Mouse (Mus musculus) telencephalon, adult 2 months (tissue): ENCODE data around the gene Atf7ip.

Experiments
- DNase-seq: peaks from one replicate; pipeline ENCODE4 v3.0.0-alpha.2; 2011; ENCODE audit warnings: low read depth, low spot score

Gene Atf7ip

DNA sequence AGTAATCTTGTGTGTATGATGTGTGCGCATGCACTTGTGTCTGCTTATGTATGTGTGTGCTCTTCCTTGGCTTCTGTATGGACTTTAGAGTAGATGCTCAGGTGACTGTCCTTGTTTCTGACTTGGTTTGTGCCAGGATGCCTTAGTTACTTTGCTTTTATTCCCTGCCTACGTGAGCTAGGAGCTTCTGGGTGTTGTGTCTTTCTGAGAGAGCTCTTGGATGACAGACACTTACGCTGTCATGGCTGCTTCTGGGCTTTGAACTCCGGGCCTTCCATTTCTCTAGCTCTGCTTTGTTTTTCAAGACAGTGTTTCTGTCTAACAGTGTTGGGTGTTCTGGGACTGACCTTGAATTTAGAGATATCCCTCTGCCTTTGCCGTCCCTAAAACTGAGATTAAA lies 16.7 kb downstream of the Atf7ip start:
- DNase-seq = no peak

DNA sequence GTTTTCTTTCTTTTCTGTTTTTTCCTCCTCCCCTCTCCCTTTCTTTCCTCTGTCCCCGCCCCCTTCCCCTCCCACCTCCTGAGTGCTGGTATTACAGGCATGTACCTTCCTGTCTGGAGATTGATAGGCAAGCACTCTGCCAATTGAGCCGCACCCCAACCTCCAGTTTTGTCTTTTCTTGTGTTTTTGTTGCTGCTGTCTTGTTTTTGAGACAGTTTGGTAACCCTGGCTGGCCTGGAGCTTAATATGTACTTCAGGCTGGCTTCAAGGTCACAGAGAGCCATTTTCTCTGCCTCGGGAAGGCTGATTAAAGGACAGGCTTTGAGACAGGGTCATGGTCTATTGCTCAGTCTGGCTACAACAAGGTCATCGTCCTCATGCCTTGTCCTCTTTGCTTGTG lies 18.8 kb downstream of the Atf7ip start:
- no peak for DNase-seq

DNA sequence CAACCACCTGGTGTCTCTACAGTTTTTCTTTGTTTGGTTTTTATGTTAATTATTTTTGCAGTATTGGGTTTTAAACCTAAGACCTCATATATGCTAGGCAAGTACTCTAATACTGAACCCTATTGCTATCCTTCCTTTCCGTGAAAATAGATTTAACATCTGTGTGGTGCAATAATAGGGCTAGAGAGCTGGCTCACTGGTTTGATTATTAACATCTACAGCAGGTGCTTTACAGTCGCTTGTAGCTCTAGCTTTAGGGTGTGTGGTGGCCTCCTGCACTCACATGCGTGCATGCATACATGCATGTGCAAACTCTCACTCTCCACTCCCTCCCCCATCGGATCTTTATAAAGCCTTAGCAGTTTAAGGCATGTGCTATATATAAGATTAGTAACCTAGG lies 19.6 kb downstream of the Atf7ip start:
- DNase-seq = no peak

DNA sequence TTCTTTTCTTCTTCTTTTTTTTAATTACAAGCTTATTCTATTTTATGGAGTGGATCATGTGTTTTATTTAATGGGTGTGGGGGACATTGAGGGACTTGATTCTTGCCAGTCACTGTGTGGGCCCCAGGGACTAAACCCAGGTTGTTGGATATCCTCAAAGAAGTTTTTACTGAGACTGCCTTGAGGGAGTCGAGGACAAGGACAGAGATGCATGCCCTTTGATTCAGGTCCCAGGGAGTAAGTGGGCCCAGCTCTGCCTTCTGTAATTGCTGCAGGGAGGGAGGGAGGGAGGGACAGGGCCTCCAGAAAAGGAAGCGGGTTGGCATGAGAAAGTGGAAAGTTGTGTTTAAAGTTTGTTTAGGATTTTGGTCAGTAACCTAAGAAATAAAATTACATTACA lies 23.2 kb downstream of the Atf7ip start:
- DNase-seq = no peak

DNA sequence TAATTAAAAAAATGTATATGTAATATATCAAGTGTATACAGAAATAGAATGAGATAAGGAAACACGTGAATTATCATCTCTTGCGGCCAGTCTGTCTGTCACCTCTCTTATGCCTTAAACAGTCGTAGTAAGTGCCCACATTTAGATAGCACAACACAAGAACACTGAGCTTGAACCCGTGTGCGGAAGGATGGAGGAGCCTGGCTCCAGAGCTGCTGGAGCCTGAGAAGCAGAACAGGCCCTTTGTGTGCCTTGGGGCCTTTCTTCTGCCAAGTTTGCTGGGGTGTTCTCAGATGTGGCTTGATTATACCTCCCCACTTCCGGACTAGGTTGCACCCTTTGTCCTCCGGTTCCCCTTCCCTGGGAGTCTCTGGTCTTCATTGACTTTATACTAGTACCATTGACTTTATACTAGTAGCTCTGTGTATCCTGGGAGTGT lies 25.8 kb downstream of the Atf7ip start:
- no peak for DNase-seq

DNA sequence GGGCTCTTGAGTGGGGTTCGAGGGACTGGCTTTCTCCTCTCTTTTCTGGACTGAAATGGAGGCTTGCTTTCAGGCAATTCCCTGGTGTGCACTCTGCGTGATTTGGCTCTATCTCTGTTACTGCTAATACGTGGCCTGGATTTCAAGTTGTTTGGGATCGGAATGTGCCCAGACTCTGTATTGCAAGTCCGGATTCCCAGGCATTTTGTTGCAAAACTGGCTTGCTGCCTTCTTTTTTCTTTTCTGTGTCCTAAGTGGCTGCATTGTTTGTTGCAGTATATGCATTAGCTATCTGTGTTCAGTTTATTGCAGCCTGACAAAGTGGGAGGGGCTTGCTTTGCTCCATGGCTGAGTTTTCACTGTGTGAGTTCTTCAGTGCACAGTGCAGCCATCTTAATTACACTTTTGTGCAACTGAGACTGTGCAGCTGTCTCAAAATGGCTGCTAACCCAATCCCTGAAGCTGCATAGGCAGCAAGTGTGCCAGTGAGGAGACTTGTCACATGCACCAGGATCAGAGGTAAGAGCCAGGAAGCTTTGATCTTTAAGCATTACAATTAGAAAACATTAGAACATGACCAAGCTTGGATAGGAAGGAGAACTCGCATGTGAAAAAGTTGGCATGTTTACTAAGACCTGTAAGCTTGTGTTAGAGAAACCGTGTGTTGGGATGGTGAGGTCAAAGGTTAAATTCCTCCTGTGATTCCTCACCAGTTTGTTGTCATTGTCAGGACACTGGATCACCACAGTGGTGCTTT lies 26.7 kb downstream of the Atf7ip start:
- DNase-seq = peak; percentile 81

DNA sequence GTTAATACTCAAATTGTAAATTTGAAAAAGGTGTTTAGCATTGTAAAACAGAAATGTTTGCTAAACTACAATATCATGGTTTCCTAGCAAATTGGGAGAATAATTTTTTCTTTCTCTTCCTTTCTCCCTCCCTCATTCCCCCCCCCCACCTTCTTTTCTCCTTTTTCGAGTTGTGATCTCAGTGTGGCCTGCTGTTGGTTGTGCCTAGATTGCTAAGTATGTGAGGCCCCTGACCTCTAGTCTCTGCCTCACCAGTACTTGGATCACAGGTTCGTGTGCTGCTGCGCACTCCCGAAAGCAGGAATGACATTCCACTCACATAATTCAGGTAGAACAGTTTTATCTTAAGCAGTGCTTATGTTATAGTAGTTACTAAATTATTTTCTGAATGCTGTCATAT lies 27.8 kb downstream of the Atf7ip start:
- DNase-seq = no peak

DNA sequence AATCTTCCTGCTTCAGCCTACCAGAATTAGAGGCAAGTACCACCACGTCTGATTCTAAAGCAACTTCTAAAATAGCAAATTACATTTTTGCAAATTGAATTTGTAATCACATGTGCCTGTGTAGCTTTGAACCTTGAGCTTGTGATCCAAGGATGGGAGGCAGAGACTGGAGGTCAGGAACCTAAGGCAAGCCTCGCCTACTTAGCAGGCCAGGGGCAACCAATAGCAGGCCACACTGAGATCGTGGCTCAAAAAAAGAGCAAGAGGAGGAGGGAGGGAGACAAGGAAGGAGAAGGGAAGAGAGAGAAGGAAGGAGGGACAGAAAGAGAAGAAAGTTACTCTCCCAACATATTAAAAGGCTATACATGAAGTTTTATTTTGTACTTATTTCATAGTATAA lies 28.5 kb downstream of the Atf7ip start:
- DNase-seq = no peak

DNA sequence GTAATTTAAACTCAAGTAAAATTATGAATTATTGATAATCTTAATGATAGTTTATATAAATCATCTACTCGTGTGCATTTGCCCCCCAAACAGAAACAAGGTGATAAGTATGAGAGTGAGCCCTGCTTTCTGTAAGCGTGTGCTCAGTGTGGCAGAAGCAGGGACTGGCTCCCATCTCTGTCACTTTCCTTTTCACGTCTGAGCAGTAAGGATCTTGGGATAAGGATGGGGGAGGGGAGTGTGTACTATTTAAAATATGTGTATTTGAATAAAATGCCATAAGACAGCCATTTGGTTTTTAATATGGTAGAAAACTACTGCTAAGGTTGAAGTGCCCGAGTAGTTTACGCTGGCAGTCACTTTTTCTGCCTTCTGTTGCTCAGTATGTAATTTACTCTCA lies 29.2 kb downstream of the Atf7ip start:
- DNase-seq = no peak

DNA sequence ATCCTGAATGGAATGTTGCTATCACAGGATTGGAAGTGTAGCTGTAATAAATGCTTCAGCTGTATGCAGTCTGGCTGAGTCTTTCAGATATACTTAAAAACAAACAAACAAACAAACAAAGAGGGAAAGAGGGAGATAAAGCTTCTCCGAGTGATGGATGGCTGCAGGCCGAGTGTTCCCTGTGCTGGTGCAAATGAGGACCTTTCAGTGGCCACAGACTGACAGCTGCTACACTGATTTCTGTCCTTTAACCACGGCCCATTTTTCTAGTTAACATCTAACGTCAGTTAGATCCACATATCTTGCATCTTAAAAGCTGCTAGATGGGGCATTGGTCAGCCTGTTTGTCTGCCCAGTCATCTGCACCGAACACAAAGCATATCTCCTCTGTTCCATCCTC lies 30.2 kb downstream of the Atf7ip start:
- DNase-seq = no peak

DNA sequence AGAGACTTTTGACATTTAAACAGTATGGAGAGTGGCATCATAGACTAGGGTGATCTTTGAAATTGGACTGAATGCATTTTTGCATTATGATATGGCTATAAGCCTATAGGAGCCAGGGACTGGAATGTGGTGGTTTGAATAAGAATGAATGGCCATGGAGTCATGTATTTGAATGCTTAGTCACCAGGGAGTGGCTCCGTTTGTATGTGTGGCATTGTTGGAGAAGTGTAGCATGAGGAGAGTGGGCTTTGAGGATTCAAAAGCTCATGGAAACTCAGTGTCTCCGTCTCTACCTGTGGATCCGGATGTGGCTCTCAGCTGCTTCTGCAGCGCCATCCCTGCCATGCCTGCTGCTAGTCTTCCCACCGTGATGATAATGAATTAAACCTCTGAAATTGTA lies 35.4 kb downstream of the Atf7ip start:
- DNase-seq = no peak

DNA sequence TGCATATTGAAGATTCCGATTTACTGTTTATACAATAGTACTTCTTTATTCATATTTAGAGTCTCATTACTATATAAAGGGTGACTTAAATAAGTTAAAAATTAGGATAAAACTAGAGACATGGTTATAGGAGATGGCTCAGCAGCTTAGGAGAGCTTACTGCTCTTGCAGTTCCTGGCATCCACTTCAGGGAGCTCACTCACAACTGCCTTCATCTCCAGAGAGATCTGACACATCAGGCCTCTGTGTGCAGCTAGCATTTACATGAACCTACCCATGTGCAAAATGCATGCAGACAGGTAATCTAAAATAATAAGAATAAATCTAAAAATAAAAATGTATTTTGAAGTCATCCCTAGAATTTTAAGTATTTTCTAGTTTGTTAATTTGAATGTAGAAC lies 36.1 kb downstream of the Atf7ip start:
- no peak for DNase-seq

DNA sequence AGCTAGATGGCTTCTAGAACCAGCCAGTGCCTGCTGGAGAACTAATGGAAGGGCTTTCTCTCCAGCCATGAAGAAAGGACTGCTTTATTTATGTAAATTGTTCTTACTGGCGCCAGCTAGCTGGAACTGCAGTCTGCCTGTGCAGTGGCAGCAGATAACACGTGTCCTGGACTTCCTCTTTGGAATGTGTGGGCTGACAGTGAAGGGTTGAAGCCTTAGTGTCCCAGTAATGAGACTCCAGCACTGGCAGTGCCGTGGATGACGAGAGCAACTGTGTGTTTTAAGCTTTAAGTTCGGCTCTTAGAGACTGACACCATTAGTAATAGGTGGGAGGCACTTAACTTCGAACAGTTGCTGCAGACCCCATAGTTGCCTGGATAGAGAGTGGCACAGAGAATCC lies 37.2 kb downstream of the Atf7ip start:
- DNase-seq = peak; percentile 63

DNA sequence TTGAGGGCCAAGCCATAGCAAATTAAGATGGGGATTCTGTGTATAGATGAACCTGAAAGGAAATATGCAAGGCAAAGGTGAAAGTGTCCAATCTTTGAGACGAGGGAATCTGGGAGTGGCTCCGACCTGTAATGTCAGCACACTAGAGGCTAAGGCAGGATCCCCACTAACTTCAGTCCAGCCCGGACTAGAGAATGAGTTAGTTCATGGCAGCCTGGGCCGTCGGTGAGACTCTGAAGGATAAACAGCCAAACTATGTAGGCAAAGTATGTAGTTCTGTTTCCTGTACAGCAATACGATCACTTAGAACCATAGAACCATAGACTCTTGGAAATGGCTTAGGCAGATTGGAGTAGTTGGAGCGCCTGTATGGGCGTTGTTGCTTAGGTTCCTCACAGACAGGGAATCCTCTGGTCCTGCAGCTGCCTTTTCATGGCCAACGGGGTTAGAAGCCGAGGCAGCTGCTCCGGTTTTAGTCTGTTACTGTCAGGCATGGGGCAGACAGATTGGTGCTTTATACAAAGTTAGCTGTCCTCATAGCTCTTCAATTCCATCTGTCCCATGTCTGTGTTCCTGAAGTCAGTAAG lies 39.4 kb downstream of the Atf7ip start:
- DNase-seq = no peak

DNA sequence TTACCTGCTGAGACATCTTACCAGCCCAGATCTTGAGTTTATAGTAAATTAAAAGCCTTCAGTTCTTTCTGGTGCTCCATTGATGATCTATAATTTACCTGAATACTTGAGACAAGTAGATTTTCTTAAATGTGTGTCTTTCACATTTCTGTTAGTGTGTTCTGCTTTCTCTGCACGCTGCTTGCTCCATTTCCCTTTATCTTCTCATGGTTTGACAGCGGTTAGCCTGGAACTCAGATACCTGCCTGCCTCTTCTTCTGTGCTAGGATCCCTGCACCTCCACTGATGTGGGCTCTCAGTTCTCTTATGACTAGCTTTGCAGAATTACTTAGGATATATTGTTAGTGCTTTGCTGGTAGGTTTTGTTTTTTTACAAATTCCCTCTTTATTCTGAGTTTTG lies 40.3 kb downstream of the Atf7ip start:
- no peak for DNase-seq

DNA sequence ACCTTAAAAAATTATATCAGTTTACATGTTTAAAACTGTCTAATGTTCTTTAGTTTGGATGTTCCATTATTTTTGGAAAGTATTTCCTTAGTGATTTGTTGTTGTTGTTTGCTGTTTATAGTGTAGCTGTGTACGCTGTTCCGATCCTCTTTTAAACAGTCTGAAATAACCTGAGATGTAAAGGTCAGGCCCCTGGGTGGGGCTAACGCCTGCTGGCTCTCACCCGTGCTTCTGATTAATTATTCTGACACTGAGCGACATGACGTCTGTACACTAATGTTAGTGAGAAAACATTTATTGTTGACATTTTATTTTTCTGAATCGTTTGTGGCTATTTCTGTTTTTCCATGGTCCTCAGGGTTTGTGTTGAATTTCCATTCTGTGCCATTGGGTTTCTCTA lies 41.0 kb downstream of the Atf7ip start:
- no peak for DNase-seq

DNA sequence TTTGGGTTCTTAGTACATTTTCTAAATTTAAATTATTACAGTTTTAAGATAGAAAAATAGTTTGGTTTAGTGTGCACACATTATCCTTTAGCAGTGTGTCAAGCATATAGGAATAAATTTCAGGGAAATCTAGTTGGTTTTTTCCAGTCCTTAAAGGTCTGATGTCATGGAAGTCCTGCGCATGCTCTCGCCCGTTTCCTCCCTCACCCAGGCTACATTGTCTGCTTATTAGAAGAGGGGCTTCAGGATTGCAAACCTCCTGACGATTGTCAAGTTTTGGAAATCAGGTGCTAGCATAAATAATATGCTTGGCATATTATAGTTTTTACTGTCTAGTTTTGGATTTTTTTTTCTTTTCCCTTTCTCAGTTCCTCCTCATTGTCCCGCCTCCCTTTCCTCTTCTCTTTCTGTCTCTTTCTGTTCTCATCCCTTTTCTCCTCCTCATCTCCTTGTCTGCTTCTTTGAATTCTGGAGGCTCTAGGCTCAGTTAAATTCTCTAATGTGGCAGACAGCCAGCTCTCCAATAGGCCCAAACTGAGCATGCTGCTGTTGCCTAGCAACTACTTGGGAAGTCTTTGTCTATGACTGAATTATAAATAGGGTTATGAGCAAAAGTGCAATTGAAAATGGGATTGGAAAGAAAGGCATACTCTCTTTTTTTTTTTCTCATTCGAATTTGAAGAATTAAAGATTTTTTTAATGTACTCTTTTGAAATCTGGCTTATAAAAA lies 42.2 kb downstream of the Atf7ip start:
- peak; percentile 96 for DNase-seq

DNA sequence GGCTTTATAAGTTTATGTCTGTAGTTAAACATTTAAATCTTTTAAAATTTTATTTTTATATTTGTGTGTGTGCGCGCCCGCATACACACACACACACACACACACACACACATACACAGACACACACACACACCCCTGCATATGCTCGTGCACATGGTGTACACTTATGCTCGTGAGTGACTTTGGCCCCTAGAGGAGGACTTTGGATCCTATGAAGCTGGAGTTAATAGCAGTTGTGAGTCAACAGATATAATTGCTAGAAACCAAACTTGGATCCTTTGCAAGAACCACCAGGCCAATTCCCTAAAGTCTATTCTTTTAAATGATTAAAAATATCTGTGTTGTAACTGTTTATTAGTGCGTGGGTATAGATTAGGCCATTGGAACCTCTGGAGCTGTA lies 42.8 kb downstream of the Atf7ip start:
- DNase-seq = no peak

DNA sequence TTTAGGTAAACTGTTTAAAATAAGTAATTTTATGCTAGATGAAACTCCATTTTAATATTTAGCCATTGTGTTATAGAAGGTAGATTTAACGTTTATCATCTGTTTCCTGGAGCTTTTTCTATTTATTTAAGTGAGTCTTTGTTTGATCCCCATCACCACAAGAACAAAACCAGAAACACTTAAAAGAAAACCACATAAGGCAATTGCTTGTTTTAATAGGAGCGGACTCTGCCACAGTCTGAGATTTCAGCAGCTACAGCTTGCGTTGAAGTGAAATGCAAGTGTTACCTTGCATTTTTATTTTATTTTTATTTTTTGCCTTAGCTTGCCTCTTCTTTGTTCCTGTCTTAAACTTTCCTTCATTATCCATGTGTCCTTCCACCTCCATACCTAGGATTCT lies 43.6 kb downstream of the Atf7ip start:
- DNase-seq = no peak

DNA sequence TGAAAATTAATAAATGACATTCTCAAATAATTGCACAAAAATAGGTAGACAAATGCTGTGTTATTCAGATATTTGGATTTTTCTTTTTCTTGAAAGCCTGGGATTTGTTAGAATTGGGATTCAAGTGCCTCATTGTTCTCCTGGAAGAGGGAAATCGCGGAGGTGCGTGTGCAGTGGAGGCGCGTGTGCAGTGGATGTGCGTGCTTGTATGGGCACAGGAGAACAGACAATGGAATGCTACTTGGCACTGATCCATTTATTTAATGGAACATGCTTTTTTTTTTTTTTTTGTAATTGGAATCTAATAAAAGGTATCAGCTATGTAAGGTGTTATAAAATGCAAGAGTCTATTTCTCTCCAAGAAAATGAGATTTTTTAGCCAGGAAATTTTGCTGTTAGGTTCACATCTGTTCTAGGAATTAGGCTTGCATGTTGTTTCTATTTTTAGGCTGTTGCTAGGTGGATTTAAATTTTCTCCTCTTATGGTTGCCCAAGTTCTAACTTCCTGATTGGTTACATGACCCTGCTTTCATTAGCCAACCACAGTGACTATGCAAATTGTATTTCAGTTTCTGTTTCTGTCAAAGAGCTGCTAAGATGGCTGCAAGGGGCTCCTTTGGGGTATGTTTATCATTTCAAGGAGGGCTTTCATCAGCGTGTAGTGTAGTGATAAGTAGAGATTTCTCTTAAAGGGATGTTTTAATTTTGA lies 44.8 kb downstream of the Atf7ip start:
- peak; percentile 85 for DNase-seq

DNA sequence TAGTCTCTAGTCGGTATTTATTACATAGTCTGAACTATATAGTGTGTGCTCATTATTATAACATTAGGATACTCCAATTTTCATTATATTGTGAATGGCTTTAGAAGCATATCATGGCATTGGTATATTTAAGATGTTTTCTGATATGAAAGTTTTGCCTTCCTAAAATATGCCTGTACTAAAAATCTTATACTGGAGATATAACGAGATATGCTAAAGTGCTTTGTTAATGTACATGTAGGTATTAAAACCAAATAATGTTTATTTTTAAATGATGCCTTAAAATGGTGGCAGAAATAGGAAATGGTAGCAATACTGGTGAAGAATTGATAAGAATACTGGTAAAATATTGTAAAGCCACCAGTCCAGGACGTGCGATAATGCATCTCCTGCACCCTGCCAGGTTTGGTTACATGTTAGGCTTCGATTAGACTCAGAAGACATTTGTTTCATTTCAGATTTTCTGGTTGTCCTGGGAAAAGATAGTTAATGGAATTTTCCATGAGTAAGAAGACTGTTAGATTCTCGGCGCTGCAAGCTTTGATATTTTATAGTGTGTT lies 45.7 kb downstream of the Atf7ip start:
- DNase-seq = no peak

DNA sequence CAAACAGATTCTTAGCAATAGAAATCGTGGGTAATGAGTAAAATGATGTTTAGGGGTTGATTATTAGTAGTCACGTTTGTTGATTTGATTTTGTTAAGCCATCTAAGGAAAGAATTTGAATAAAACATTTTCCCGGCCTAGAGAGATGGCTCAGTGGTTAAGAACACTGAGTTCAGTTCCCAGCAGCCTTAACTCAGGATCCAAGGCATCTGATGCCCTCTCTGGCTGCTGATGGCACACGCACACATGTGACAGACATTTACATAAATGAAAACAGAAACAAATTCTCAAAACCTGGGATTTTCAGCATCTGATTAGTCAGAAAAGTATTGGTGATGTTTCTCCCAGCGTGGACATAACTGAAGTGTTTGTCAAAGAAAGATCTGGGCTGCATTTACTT lies 47.2 kb downstream of the Atf7ip start:
- no peak for DNase-seq
